Mouse (Mus musculus) cerebellum, adult 8-10 months (tissue): ENCODE measurements around the gene Rab11fip3.
"Not testable (repeated sequence)": the region's sequence is repeated elsewhere in the genome, so short reads cannot be mapped to it uniquely, and the experiment has no call there.

Experiments used
- DNase-seq: peaks from one replicate; pipeline ENCODE4 v3.0.0; 2022

Gene Rab11fip3

DNA sequence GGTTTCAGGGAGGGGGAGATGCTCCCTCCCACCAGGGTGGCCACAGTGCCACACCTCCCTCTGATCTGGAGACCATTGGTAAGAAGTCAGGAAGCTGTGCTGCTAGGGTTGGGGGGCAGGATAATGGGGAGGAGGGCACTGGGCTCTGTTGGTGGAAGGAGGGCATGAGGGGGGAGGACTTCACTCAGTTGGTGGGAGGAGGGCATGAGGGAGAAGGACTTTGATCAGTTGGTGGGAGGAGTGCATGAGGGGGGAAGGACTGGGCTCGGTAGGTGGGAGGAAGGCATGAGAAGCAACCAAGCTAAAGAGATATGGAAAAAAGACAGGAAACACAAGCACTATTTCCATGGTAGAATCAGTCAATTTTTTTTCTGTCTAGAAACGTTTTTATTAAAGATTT, 11.5 kb upstream of the Rab11fip3 start:
- no peak for DNase-seq

DNA sequence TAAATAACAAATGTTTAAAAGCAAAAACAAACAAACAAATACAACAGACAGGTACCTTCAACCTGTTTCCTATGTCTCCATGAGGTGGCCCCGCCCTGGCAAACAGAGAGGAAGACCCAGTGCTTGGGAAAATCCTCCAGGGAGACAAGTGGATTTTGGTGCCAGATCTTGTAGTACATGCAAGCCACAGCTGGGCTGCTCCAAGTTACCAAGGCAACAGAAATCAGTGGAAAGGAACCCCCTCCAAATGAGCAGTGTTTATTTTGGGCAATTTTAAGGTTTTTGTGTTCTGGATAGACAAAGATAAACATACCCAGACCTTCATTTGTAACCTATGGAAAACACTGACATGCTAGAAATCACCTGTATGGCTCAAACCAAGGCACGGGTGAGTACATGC, 9.5 kb upstream of the Rab11fip3 start:
- no peak for DNase-seq

DNA sequence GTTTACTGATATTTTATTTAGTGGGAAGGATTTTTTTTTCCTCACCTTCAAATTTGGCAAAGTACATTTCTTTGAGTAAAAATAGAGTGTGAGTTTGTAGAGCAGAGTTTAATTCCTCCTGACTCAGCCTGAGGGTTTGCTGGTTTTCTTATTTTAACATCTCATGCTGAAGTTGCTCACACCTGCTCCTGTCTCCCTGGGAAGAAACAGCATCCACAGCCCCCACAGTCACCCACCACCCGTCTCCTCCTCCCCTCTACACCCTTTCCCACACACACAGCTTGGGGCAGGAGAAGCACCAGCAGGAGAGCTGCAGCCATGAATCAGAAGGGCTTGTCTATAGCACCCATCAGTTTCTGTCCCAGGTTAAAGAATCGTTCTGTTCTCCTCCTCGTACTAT, 5.9 kb upstream of the Rab11fip3 start:
- no peak for DNase-seq

DNA sequence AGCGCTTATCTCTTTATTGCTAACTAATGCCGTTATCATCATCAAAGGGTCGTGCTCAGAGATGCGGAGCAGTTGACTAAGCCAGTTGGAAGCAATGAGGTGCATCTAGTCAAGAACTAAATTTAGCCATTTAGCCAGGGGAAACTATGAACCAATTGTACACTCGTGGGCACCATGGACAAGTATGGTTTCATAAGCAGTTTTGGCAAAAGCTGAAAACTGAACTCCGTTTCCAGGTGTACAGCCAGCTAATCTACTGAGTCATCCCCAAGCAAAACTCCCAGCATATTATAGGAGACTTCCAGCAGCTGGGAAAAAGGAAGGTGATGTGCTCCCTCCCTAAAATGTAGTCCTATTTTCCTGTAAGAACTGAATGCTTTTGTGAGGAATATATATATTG, 781 bp upstream of the Rab11fip3 start:
- no peak for DNase-seq

DNA sequence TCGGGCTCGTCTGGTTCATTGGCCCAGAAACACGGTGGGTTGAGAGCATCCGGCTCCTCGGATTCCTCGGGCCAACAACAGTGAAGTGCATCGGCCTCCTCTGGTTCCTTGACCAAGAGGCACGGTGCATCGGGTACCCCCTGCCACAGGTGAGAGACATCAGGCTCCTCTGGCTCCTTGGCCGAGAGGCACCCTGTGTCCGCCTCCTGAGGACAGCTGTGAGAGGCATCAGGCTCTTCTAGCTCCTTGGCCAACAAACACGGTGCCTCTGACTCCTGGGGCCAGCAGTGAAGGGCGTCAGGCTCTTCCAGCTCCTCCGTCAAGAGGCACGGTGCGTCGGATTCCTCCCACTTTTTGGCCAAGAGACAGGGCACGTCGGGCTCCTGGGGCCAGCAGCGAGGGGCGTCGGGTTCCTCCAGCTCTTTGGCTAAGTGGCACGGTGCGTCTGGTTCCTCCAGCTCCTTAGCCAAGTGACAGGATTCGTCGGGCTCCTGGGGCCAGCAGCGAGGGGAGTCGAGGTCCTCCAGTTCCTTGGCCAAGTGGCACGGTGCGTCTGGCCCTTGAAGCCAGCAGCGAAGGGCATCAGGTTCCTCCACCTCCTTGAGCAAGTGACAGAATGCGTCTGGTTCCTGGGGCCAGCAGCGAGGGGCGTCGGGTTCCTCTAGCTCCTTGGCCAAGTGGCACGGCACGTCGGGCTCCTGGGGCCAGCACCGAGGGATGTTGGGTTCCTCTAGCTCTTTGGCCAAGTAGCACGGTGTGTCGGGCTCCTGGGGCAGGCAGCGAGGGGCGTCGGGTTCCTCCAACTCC, 1.1 kb downstream of the Rab11fip3 start:
- DNase-seq: no peak

DNA sequence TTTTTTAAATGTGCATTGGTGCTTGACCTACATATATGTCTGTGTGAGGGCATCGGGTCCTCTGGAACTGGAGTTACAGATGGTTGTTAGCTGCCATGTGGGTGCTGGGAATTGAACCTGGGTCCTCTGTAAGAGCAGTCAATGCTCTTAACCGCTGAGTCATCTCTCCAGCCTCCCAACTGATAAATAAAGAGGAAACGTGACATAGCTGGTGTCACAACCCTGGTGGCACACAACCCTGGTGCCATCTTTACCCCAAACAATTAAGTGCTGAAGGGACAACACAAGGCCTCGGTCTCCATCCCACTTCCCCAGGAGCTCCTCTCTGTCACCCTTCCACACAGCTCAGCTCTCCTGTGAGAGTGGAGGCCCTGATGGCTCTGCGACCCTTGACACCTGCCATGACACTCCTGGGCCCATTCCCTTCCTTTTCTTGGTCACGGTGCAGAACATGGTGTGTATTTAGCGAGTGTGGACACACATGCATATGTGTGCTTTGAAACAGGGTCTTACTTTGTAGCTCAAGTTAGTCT, 2.8 kb downstream of the Rab11fip3 start:
- no peak for DNase-seq

DNA sequence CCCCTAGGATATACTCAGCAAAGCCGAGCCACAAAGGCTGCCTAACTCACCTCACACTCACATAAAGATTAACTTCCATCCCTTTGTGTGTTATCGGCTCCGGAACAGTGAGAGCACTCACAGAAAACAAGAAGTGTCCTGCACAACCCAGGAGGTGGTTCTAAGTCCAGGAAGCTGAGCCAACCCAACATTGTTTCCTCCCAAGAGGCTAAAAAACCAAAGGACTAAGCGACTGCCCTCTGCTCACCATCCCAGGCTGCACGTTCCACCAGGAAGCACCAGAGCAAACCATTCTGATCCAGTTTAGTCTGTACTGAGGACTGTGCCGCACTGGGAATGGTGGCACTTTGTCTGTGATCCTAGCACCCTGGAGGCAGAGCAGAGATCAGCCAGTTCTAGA, 4.4 kb downstream of the Rab11fip3 start:
- no peak for DNase-seq

DNA sequence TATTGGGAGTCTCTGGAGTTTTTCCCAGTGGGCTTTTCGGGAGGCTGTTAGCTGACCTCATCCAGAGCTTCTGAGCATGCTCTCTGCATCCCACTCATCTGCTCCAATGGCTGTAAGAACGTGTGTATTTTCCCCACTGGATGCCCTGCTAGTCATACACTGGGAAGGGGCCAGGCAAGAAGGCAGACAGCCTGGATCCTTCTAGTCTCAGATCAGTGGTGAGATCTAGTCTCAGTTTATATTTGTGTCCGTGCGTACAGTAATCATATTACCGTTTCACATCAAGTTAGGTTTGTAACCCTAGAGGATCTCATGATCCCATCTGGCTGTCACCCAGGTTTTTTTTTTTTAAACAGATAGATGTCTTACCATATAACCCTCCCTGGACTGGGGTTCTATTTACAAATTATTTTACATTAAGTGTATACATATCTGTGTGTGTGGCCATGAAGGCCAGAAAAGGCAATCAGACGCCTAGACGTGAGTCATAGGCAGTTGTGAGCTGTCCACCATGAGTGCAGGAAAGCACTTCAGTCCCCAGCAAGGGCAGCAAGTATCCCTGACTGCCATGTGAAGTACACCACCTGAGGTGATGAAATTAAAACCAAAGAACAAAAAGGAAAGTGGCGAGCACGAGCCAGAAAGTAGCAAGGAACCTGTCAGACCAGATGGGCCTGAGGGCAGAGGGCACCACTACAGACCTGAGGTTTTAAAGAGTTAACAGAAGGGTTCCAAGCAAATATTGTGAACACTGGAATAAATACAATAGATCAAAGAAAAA, 11.4 kb downstream of the Rab11fip3 start:
- no peak for DNase-seq

DNA sequence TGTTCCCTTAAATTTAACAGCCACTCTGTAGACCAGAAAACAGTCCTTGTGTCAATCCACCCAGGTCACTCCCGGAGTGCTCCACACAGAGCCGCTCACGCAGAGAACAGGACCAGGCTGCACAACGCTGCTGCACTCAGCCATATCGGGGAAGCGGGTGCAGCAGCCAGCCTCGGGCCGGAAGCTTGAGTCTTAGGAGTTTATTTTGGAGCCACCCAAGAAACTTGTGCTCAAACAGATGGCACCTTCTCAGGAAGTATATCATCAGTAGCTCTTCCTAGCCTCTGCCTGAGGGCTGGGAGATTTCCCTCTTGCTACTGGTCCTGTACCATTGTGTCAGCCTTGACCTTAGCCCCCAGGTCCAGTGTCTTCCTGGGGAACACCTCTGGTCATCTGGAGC, 12.1 kb downstream of the Rab11fip3 start:
- DNase-seq: no peak

DNA sequence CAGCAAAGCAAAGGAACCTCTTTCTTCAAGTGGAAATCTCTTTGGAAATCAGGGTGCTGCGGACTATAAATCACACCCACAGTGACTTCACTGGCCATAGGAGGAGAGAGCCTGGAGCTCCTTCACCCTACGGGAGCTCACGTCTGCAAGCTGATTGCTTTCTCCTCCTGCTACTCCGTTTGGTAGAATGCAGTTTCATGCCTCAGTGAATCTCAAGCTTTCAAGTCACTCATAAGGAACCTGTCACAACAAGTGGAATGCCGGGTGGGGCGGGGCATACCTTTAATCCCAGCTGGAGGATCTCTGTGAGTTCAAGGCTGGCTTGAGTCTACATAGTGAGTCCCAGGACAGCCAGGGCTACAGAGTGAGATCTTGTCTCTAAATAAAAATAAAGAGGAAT, 14.2 kb downstream of the Rab11fip3 start:
- DNase-seq: no peak

DNA sequence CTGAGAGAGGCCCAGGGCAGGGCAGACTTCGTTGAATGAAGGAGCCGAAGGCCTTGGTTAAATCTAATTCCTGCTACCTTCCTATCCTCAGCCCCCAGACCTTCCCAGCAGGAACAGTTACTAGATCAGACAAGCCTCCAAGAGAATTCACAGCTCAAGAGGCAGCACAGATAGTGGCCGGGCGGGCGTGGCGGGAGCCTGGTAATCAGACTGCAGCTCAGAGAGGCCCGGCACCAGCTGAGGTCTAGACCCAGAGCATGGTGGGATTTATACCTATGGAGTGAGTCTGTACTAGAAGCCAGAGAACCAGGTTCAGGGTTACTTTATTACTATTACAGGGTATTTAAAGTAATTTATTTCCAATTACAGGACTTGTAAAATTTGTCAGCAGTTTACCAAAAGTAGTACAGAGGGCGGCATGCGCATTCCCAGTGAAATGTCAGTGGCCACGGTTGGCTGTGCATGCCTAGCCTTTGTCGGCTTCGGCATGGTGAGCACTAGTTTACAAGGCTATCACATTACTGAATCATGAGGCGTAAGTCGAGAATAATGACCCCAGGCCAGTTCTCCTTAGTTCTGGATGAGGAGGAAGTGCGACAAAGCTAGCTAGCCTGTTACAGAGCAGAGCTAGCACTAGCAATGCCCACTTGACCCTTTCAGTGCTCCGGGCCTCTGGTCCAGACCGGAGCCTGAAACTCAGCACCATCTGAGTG, 15.1 kb downstream of the Rab11fip3 start:
- DNase-seq: no peak

DNA sequence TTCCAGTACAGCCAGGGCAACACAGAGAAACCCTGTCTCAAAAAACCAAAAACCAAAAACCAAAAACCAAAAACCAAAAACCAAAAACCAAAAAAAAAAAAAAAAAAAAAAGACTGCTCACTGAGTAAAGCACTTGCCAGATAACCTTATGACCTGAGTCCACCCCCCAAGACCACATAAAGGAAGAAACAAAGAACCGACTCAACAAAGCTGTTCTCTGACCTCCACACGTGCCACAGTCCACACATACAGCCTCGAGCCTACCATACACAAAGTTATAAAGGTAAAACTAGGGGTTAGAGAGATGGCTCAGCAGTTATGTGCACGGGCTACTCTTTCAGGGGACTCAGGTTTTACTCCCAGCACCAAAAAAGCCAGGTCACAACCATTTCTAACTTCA, 16.6 kb downstream of the Rab11fip3 start:
- no peak for DNase-seq

DNA sequence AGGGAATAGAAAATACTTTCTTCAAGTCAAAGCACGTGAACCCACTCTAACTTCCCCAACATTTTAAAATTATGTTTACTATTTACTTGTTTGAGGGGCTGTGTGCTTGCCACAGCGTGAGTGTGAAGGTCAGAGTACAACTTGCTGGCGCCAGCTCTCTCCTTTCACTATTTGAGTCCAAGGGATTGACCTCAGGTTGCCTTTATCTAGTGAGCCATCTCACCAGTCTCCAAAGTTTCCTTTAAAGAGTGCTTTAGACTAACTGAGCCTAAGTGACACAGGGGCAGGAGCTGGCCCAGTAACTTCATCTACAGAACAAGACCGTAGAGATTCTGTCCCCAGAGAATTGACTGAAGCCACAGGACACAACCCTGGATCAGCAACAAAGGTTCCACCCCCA, 17.3 kb downstream of the Rab11fip3 start:
- no peak for DNase-seq

DNA sequence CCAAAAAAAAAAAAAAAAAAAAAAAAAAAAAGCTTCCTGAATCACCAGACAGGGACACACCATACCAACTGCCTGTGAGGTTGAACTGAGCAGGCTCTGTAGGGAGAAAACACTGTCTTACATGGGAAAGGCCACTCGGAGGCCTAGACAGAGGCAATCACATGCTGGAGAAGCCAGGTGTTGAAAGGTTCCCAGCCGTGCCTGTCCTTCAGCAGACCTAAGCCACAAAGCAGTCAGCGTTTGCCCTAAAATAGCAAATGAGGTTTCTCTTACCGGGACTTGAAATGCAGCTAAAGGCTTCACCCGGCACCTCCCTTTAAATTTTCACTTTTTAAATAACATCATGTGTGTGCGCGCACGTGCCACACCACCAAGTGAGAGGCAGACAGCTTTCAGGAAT, 21.2 kb downstream of the Rab11fip3 start:
- DNase-seq: no peak

DNA sequence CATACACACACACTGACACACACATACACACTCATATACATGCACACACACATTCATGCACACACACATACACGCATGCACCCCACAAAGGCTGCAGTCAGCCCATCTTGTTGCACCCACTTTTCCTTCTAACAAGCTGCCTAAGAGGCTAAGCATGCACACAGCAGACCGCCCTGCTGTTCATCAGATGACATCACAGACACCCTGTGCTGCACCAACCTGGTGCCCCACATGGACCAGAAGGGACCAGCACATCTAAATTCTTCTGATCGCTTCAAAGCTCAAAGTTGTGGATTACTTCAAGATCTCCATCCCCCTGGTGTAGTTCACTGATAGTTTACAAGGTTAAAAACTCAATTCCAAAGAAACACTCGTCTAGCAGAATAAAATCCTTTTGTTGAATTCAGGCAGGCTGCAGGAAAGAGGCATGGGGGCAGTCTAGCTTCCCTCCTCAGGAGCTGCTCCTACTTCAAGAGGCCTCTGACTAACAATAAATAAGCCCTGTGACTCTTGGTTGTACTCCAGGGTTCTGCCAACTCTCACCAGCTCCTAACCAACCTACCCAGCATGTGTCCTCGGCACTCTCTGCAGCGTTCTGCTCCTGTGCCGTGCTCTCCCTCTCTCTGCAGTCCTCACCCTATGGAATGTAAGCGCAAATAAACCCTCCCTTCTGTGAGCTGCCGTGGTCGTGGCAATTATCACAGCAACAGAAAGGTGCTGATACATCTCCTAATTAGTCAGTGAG, 22.9 kb downstream of the Rab11fip3 start:
- peak; percentile 44 for DNase-seq

DNA sequence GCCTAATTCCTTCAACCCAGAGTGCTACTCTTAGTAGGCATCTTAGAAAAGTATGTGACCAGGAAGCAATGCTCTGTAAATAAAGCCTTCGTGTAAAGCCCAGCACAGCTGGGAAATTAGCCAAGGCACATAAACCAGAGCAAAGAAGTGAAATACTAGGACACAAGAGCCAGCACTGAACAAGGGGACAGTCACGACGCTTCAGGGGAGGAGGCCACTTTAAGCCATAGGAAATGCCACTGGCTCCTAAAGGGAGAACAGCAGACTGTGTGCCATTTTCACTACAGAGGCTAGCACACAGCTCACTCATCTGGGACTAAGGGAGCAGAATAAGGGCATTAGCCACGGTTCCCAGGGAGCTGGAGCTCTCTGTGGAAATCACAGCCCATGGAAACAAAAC, 24.1 kb downstream of the Rab11fip3 start:
- DNase-seq: no peak

DNA sequence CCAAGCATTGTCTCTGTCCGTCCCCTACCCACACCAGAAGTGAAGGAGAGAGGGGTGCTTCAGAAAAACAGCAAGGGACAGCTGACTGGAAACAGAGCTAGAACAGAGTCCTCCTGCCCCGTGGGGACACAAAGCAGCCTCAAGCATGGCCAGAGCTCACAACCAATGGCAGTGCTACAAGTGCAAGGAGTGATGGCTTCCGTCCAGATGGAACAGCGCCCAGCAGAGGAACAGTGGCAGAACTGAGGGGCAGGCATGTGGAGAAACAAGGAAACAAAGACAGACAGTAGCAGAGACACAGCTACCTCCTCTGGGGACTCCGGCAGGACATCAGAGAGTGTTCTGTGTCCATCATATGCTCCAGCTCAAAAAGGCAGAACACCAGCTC, 26.1 kb downstream of the Rab11fip3 start:
- DNase-seq: peak; percentile 85

DNA sequence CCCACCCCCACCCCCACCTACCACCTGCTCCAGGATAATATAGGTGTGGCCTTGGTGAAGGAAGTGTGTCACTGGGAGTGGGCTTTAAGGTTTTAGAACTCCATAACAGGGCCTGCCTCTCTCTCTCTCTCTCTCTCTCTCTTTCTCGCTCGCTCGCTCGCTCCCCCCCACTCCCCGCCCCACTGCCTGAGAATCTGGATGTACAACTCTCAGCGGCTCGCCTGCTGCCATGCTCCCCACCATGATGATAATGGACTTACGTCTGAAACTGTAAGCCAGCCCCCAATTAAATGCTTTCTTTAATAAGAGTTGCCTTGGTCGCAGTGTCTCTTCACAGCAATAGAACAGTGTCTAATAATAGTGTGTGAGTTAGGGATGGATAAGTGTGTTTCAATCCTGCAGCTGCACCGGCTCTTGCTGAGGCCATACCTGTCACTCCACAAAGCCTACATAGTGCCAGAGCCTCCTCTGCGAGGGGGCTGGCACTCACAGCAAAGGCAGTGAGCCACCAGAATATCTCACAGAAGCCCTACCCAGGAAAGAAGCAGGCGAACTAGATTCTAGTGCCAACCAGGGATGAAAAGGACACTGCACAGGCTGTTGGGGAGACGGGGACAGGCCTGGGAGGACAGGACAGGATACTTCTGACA, 26.6 kb downstream of the Rab11fip3 start:
- DNase-seq: no peak

DNA sequence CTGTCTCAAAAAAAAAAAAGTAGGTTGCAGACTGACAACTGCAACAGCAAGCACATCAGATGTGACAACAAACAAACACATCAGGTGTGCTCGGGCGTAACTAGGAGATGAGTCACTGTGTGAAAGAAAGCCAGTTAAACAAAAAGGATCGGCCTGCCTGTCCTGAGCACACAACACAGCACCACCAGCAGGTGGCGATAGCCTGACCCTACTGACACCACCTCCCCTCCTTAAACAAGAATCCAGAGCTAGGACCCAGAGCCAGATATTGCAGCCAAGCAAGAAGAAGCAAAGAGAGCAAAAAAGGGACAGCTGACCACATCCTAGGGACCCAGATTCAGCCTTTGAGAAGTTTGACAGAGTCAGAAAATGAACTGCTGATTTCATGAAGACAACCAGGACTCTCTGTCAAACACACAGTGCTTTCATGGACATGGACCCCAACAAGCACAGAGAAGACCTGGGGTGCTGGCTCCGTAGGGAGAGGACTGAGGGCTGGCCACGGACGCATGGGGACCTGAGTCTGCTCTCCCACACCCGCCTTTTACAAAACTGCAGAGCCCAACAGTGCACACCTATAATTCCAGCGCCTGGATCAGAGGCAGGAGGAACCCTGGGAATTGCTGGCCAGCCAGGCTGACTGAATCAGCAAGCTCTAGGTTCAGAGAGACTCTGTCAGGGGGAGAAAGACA, 28.1 kb downstream of the Rab11fip3 start:
- peak; percentile 69 for DNase-seq

DNA sequence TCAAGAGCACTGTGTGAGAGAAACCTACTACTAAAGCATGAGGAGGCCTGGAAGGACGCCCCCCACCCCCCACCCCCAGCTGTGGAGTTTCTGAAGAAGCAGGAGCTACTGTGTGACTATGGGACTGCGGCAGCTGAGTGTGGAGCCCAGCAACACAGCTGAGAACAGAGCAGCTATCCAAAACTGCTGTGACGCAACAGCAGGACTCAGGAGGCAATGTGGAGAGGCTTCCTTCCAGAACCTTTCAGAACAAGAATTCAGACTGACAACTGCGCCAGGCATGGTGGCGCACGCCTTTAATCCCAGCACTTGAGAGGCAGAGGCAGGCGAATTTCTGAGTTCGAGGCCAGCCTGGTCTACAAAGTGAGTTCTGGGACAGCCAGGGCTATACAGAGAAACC, 28.6 kb downstream of the Rab11fip3 start:
- DNase-seq: not testable (repeated sequence)

DNA sequence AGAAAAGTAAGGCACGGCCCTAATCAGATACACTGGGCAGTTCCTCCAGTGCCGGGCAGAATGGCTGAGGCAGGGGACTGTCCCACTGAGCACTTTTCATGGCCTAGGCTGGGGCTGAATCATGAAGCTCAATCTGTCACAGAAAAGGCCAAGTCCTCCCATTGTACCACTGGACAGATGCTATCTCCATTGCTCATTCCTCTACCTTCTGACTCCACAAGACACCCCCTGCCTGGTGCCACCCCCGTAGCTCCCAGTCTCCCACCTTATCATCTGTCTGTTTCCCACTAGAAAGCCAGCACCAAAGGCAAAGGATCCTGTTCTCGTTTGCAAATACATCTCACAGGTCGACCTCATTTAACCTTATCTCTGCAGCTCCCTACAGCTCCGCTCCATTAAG, 37.3 kb downstream of the Rab11fip3 start:
- DNase-seq: no peak

DNA sequence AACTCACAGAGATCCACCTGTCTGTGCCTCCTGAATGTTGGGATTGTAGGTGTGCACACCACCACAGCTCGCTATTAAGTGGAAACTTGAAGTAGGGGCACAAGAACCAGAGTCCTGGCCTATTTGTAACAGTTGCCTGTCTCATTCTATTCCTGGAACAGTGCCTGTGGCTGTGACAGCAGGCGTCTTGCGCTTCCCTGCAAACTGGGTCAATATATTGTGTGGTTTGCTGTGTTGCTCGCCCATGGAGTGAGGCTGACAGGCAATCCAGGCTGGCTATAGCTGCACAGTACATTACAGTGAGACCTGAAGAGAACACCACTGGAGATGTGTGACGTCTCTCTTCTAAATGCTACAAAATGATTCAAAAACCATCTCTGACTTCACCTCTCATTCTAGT, 37.8 kb downstream of the Rab11fip3 start:
- peak; percentile 76 for DNase-seq
